Mouse (Mus musculus) testis, postnatal 10 days (tissue): Measurements from ENCODE around the gene Fam189b.
A peak's percentile ranks its signal among the peaks of the same experiment; 100 is the strongest.

Source experiments
- DNase-seq: peaks from one replicate; pipeline ENCODE4 v3.0.0; 2021; ENCODE audit warnings: low spot score

The Fam189b gene

GRCm38 (mm10) chr3:89229276-89229675 lies 46.3 kb downstream of the Fam189b start:
- DNase-seq: no peak

GRCm38 (mm10) chr3:89230561-89230960 lies 47.6 kb downstream of the Fam189b start:
- DNase-seq: no peak

- no peak for DNase-seq
Observed at GRCm38 (mm10) chr3:89231345-89231744, 48.4 kb downstream of the Fam189b start.

GRCm38 (mm10) chr3:89231772-89232275 lies 48.9 kb downstream of the Fam189b start:
- DNase-seq: no peak

GRCm38 (mm10) chr3:89232614-89233013 lies 49.7 kb downstream of the Fam189b start:
- DNase-seq: no peak

GRCm38 (mm10) chr3:89233562-89234110 lies 50.7 kb downstream of the Fam189b start:
- DNase-seq: no peak

- peak; percentile 39 for DNase-seq
Observed at GRCm38 (mm10) chr3:89236516-89236915, 53.6 kb downstream of the Fam189b start.

- peak; percentile 42 for DNase-seq
Observed at GRCm38 (mm10) chr3:89237682-89238081, 54.7 kb downstream of the Fam189b start.

GRCm38 (mm10) chr3:89238494-89238893 lies 55.6 kb downstream of the Fam189b start:
- peak; percentile 46 for DNase-seq
